Mouse (Mus musculus): Measurements from ENCODE around the gene Shd. TPM values are rescaled to one million over a fixed set of nuclear protein-coding genes. Genes with fewer than 3 reads are reported as not detected.

Shd gene
- polyA plus RNA-seq, 1 experiment from 2014 or later: 8.1 TPM

DNA sequence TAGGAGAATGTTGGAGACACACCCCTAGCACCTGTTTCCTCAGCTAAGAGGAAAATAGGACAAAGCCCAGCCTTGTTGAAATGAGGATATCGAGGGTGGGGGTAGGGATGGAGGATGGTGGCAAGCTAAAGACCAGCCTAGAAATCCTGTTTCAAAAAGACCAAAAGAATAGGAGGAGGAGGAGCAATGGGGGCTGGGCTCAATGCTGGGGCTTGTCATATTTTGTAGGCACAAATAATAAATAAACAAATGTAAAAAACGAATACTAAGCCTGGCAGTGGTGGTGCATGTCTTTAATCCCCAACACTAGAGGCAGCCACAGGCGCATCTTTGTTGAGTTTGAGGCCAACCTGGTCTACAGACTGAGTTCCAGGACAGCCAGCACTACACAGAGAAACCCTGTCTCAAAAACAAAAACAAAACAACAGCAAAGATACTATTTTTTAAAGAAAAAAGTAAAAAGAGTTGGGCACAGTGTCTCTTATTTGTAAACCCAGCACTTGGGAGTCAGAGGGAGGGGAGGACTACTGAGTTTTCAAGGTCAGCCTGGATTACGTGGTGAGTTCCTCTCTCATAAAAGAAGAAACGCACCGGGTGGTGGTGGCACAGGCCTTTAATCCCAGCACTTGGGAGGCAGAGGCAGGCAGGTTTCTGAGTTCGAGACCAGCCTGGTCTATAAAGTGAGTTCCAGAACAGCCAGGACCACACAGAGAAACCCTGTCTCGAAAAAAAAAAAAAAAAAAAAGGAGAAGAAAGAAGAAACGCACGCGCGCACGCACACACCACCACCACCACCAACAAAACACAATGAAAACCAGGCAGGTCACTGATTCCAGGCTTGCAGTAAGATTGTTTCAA, 12.3 kb upstream of the Shd start:
- WGBS: 85% methylated on average over 13 of the region's 13 CpGs
- H3K9ac ChIP-seq (ENCODE audit: low read length): peak overlapping the region; percentile 78

DNA sequence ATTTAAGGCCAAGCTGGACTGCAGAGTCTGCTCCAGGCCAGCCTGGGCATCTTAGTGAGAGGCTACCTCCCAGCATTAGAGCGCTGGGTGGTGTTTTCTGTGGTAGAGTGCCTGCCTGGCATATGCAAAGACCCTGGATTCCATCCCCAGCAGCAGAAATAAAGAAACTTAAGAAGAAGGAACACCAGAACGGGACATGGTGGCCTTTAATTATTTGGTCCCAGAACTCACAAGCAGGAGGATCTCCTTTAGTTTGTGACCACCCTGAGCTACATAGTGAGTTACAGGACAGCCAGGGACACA, 11.7 kb upstream of the Shd start:
- no peak for ATAC-seq (ENCODE audit: insufficient read depth, low FRiP score)
- peak overlapping the region; percentile 98 for H3K27ac ChIP-seq (ENCODE audit: low read length)
- peak overlapping the region; percentile 70 for H3K4me3 ChIP-seq (replicated peaks; ENCODE audit: low read length)
- H3K9ac ChIP-seq (ENCODE audit: low read length): peak overlapping the region; percentile 78
- H3K4me1 ChIP-seq (ENCODE audit: control insufficient read depth, insufficient read depth, low read length): peaks cover 21% of the 10 kb centered on the region
- H3K4me2 ChIP-seq (ENCODE audit: low read depth, low read length): peak overlapping the region; percentile 90
- WGBS: 27% methylated on average over 2 of the region's 2 CpGs
- no peaks in the 10 kb centered on the region; the same call in 1 of the 2 replicates for H3K27me3 ChIP-seq (ENCODE audit: control insufficient read depth, insufficient read depth, low read length)
- peaks cover 5% of the 10 kb centered on the region for H3K36me3 ChIP-seq (ENCODE audit: control insufficient read depth, insufficient read depth, low read length)
- no peaks in the 10 kb centered on the region for H3K9me3 ChIP-seq (replicated peaks; ENCODE audit: control insufficient read depth, low read length)

More for the DNA sequence above, 12.3 kb upstream of the Shd start:
- Histone ChIP-seq H3K36me3 (ENCODE audit: control insufficient read depth, insufficient read depth, low read length) (peaks cover 5% of the 10 kb centered on the region), H3K27ac (ENCODE audit: low read length) (peak overlapping the region; percentile 98), H3K4me3 (replicated peaks; ENCODE audit: low read length) (peak overlapping the region; percentile 70), H3K4me2 (ENCODE audit: low read depth, low read length) (peak overlapping the region; percentile 90), H3K27me3 (ENCODE audit: control insufficient read depth, insufficient read depth, low read length) (no peaks in the 10 kb centered on the region; the same call in 1 of the 2 replicates), H3K4me1 (ENCODE audit: control insufficient read depth, insufficient read depth, low read length) (peaks cover 16% of the 10 kb centered on the region), H3K9me3 (replicated peaks; ENCODE audit: control insufficient read depth, low read length) (no peaks in the 10 kb centered on the region)
- no peak for ATAC-seq (ENCODE audit: insufficient read depth, low FRiP score)

DNA sequence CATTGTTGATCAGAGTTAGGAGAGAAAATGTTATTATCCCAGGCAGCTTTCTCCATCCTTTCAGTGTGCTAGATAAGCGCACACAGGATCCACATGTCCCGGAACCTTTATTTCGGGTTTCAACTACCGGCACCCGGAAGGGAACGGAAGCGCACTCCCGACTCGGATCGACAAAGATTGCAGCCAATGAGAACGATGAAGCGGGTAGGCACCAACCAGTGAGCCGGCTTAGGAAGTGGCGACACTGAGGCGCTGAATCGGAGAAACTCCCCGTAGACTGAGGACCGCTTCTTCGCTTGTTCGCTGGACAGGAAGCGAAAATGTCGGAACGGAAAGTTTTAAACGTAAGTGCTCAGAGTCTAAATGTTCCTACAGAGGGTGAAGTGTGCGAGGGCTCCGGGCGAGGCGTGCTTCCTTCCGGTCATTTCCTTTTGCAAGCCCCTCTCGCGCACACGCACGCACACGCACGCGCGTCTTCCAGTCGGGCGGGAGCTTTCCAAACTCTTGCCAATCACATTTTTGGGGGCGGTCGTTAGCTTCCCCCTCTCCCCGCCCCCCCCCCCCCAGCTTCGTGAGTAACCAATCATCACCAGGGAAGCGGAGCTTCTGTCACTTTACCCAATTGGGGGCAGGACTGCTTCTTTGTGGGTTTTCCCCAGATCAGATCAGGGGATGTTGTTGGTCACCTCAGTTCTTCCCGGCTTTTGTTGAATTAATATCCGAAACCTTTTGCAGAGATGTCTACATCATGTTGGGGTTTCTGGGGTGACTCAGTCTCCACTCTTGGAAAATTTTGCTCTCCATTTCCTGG, 11.1 kb upstream of the Shd start, which contains the start of gene Yju2:
Gene Yju2, plus strand, starts transcription at position 182 of the 811 bp plus-strand sequence.
- Histone ChIP-seq H3K27ac (ENCODE audit: low read length) (peak within 1 kb of the TSS; percentile 98), H3K4me2 (ENCODE audit: low read depth, low read length) (peak within 1 kb of the TSS; percentile 90), H3K4me1 (ENCODE audit: control insufficient read depth, insufficient read depth, low read length) (peaks cover 21% of the 10 kb centered on the region), H3K36me3 (ENCODE audit: control insufficient read depth, insufficient read depth, low read length) (peaks cover 8% of the 10 kb centered on the region), H3K27me3 (ENCODE audit: control insufficient read depth, insufficient read depth, low read length) (no peaks in the 10 kb centered on the region; the same call in 1 of the 2 replicates), H3K4me3 (replicated peaks; ENCODE audit: low read length) (peak within 1 kb of the TSS; percentile 70), H3K9me3 (replicated peaks; ENCODE audit: control insufficient read depth, low read length) (no peaks in the 10 kb centered on the region), H3K9ac (ENCODE audit: low read length) (peak within 1 kb of the TSS; percentile 78)
- peak; percentile 94 for ATAC-seq (ENCODE audit: insufficient read depth, low FRiP score)
- WGBS: under 1% methylated on average over 45 of the region's 46 CpGs

DNA sequence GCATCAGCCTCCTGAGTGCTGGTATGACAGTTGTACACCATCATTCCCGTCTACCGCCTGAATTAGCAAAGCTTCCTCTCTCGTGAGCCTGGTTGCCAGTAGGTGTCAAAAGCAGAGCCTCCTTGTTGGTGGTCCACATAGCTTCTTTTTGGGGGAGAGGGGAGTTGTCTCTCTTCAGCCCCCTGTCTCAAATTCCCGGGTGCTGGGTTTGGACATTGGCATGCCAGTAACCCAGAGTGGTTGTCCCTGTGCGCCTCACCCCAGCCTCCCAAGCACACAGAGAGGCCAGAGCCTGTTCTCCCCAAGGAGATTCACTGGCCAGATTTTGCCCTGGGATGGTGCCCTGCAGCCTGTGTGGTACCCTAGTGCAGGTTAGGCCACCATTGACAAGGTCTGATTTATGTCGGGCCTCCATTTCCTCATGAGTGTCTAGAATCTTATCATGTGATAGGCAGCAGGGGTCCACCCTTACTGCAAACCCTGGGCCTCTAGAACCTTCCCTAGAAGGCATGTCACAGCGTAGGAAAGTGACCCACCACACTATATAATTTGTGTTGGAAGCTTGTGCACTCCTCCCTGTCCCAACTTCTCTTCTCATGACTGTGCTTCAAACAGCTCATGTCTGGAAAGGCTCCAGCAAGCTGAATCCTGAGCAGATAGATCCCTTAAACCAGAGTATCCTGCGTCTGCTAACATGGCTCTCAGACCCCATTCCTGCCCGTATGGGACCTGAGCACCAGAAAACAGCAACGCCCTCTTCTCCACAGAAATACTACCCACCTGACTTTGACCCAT, 10.1 kb upstream of the Shd start:
- no peak for ATAC-seq (ENCODE audit: insufficient read depth, low FRiP score)
- Histone ChIP-seq H3K9ac (ENCODE audit: low read length) (peak overlapping the region; percentile 78), H3K27me3 (ENCODE audit: control insufficient read depth, insufficient read depth, low read length) (no peaks in the 10 kb centered on the region; the same call in 1 of the 2 replicates), H3K27ac (ENCODE audit: low read length) (0 out of 2 replicates have a peak overlapping the region, but pooled peaks have one; percentile 98), H3K9me3 (replicated peaks; ENCODE audit: control insufficient read depth, low read length) (no peaks in the 10 kb centered on the region), H3K4me2 (ENCODE audit: low read depth, low read length) (peak overlapping the region; percentile 90), H3K36me3 (ENCODE audit: control insufficient read depth, insufficient read depth, low read length) (peaks cover 8% of the 10 kb centered on the region), H3K4me1 (ENCODE audit: control insufficient read depth, insufficient read depth, low read length) (peaks cover 21% of the 10 kb centered on the region), H3K4me3 (replicated peaks; ENCODE audit: low read length) (peak overlapping the region; percentile 70)
- WGBS: 71% methylated on average over 10 of the region's 10 CpGs

DNA sequence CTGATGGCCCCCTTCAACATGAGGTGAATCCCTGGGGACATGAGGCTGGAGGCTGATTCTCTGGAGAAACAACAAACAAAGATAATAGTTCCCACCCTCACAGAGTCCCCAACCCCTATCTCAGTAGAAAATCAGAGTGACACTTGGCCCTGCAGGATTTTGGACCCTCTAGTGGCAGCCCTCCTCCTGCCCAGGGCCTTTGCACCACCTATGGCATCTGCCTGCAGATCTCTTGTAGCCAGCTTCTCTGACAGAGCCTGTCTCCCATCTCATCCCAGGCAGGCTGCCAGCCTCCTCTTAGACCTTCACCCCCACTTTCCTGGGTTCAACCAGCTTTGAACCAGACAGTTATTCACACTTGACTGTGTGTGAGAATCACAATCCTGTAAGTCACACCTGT, 9.5 kb upstream of the Shd start:
- ATAC-seq (ENCODE audit: insufficient read depth, low FRiP score): no peak
- Histone ChIP-seq H3K27me3 (ENCODE audit: control insufficient read depth, insufficient read depth, low read length) (no peaks in the 10 kb centered on the region), H3K36me3 (ENCODE audit: control insufficient read depth, insufficient read depth, low read length) (peaks cover 8% of the 10 kb centered on the region), H3K9me3 (replicated peaks; ENCODE audit: control insufficient read depth, low read length) (no peaks in the 10 kb centered on the region), H3K4me1 (ENCODE audit: control insufficient read depth, insufficient read depth, low read length) (peaks cover 21% of the 10 kb centered on the region), H3K4me3 (replicated peaks; ENCODE audit: low read length) (no peak overlapping the region), H3K27ac (ENCODE audit: low read length) (no peak overlapping the region), H3K4me2 (ENCODE audit: low read depth, low read length) (no peak overlapping the region), H3K9ac (ENCODE audit: low read length) (no peak overlapping the region)

DNA sequence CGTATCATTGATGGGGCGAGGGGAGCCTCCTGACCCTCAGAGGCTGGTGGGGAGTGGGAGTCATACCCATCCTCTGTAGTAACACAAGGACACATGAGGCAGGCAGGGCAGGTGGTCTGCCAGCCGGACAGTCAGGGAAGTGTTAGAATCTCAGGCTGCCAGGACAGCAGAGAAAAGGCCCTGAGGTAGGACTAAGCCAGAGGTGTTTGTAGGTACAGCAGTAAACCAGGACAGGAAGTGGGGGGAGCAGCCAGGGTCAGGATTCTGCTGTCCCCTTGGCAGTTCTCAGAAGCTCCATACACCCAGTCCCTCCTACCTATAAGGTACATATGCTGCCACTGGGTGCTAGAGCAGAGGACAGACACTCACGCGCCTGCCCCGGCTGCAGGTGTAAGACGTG, 8.6 kb upstream of the Shd start:
- Histone ChIP-seq H3K4me1 (ENCODE audit: control insufficient read depth, insufficient read depth, low read length) (peaks cover 21% of the 10 kb centered on the region), H3K36me3 (ENCODE audit: control insufficient read depth, insufficient read depth, low read length) (peaks cover 8% of the 10 kb centered on the region), H3K27me3 (ENCODE audit: control insufficient read depth, insufficient read depth, low read length) (no peaks in the 10 kb centered on the region), H3K9ac (ENCODE audit: low read length) (no peak overlapping the region), H3K9me3 (replicated peaks; ENCODE audit: control insufficient read depth, low read length) (no peaks in the 10 kb centered on the region), H3K4me2 (ENCODE audit: low read depth, low read length) (no peak overlapping the region), H3K4me3 (replicated peaks; ENCODE audit: low read length) (no peak overlapping the region), H3K27ac (ENCODE audit: low read length) (no peak overlapping the region)
- 97% methylated on average over 7 of the region's 7 CpGs for WGBS
- no peak for ATAC-seq (ENCODE audit: insufficient read depth, low FRiP score)

DNA sequence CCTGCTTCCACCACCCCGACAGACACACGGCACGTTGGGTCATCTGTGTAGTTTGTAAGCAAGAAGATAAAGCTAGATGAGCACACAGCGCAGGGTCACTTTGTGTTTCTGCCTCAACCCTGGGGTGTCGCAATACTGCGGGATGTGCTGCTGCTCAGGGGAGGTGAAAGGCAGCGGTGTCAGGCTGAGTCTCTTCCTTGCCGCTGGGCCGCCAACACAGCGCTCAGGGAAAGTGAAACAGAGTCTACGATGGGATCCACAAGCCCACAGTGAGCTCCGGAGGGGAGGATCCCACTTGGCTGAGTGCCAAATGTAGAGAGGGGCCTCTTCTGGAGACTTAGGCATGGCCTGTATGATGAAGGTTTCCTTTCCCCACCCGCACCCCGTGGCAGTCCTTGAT, 7.1 kb upstream of the Shd start:
- H3K4me3 ChIP-seq (replicated peaks; ENCODE audit: low read length): no peak overlapping the region
- H3K27me3 ChIP-seq (ENCODE audit: control insufficient read depth, insufficient read depth, low read length): no peaks in the 10 kb centered on the region
- peaks cover 16% of the 10 kb centered on the region for H3K4me1 ChIP-seq (ENCODE audit: control insufficient read depth, insufficient read depth, low read length)
- ATAC-seq (ENCODE audit: insufficient read depth, low FRiP score): no peak
- no peaks in the 10 kb centered on the region for H3K9me3 ChIP-seq (replicated peaks; ENCODE audit: control insufficient read depth, low read length)
- peaks cover 11% of the 10 kb centered on the region for H3K36me3 ChIP-seq (ENCODE audit: control insufficient read depth, insufficient read depth, low read length)
- no peak overlapping the region for H3K27ac ChIP-seq (ENCODE audit: low read length)
- peak overlapping the region; percentile 5; the same call in 1 of the 2 replicates for H3K9ac ChIP-seq (ENCODE audit: low read length)
- no peak overlapping the region for H3K4me2 ChIP-seq (ENCODE audit: low read depth, low read length)
- WGBS: 70% methylated on average over 14 of the region's 14 CpGs

DNA sequence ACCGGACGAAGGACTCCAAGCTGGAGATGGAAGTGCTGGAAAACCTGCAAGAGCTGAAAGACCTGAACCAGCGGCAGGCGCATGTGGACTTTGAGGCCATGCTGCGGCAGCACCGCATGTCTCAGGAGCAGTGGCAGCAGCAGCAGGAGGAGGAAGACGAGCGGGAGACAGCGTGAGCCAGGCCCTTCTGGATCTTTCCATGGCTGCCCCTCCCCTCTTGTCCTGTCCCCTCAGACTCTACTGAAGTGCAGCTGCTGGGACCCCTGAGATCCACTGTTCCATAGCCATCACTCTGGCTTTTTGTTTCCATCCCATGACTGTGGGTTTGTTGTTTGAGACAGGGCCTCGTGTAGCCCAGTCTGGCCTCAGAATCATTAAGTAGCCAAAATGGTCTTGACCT, 5.8 kb upstream of the Shd start:
- H3K4me2 ChIP-seq (ENCODE audit: low read depth, low read length): no peak overlapping the region
- no peak for ATAC-seq (ENCODE audit: insufficient read depth, low FRiP score)
- H3K27ac ChIP-seq (ENCODE audit: low read length): no peak overlapping the region
- no peaks in the 10 kb centered on the region for H3K27me3 ChIP-seq (ENCODE audit: control insufficient read depth, insufficient read depth, low read length)
- H3K9me3 ChIP-seq (replicated peaks; ENCODE audit: control insufficient read depth, low read length): no peaks in the 10 kb centered on the region
- H3K36me3 ChIP-seq (ENCODE audit: control insufficient read depth, insufficient read depth, low read length): peaks cover 11% of the 10 kb centered on the region
- no peak overlapping the region for H3K4me3 ChIP-seq (replicated peaks; ENCODE audit: low read length)
- 89% methylated on average over 10 of the region's 10 CpGs for WGBS
- no peak overlapping the region for H3K9ac ChIP-seq (ENCODE audit: low read length)
- H3K4me1 ChIP-seq (ENCODE audit: control insufficient read depth, insufficient read depth, low read length): peaks cover 12% of the 10 kb centered on the region

Data from stomach, embryonic 16.5 days (tissue).